In the genomic region with DNA sequence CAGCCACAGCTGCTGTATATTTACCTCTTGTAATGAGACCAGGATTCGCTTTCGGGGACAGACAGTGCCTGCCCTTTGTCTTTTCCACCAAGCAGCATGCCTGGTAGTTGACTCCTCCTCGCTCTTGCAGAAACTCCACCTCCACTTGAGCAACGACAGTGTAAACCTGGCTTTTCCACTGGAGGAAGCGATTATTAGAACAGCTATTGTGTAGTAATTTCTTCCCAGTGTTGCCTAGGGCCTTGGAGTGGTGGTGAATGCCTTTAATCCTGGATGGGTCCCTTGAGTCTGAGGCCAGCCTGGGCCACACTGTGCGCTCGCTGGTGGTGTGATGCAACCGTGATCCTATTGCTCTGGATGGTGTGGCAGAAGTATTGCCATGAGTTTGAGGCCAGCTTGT, we compare ENCODE assay signal across 12 mouse cellular contexts.
"Had no signal": no experiment of that assay in that cellular context is flagged by ENCODE, and none has a peak within 500 bp of the region (broad histone marks: within the 10 kb centered on the region; RNA-seq: fewer than 3 reads in every experiment).

No protein-coding gene starts in this region.

- H3K4me1 ChIP-seq: kidney, embryonic 15.5 days; limb, embryonic 15.5 days; liver, embryonic 13.5 days; midbrain, embryonic 15.5 days; neural tube, embryonic 12.5 days had no signal

- ATAC-seq: midbrain, embryonic 15.5 days had no signal

- H3K27ac ChIP-seq: kidney, embryonic 15.5 days; limb, embryonic 15.5 days; liver, embryonic 13.5 days; macrophage; midbrain, embryonic 15.5 days; neural tube, embryonic 12.5 days; stomach, postnatal 0 days had no signal

- H3K4me3 ChIP-seq: kidney, embryonic 15.5 days; limb, embryonic 15.5 days; liver, embryonic 13.5 days; megakaryocyte, embryonic 14.5 days; midbrain, embryonic 15.5 days; neural tube, embryonic 12.5 days had no signal

- DNase-seq: kidney, postnatal 14 days; layer of hippocampus, postnatal 36 days; liver, embryonic 13.5 days; lung, embryonic 14.5 days; thymus, postnatal 4 days had no signal
